Mouse (Mus musculus): ENCODE measurements around the gene S100a13.
A peak's percentile ranks its signal among the peaks of the same experiment; 100 is the strongest.

The S100a13 gene

GRCm38 (mm10) chr3:90513796-90514590 is at the start of gene S100a13, which contains the start of gene S100a1:
TSS of gene S100a13 (plus strand) at chr3:90514435.
TSS of gene S100a1 (minus strand) at chr3:90514392.
- DNase-seq (ENCODE audit: low spot score in 2 of 2), result no peak

- DNase-seq (ENCODE audit: low spot score in 2 of 2), result no peak
Observed at GRCm38 (mm10) chr3:90464552-90465080, 49.6 kb upstream of the S100a13 start.

GRCm38 (mm10) chr3:90465081-90465685 is 49.1 kb upstream of the S100a13 start:
- DNase-seq (ENCODE audit: low spot score in 2 of 2), result no peak

- DNase-seq (ENCODE audit: low spot score in 2 of 2), result no peak
Observed at GRCm38 (mm10) chr3:90465686-90466310, 48.4 kb upstream of the S100a13 start, which contains the start of gene Npr1. TSS of gene Npr1 (minus strand) at chr3:90465866.

GRCm38 (mm10) chr3:90466311-90466766 is 47.9 kb upstream of the S100a13 start:
- DNase-seq (ENCODE audit: low spot score in 2 of 2), result peak in 1 of 2 experiments; percentile 32

GRCm38 (mm10) chr3:90467618-90468300 is 46.5 kb upstream of the S100a13 start:
- no peak for DNase-seq (ENCODE audit: low spot score in 2 of 2)

- DNase-seq (ENCODE audit: low spot score in 2 of 2), result no peak
Observed at GRCm38 (mm10) chr3:90472213-90472612, 42.0 kb upstream of the S100a13 start.

GRCm38 (mm10) chr3:90475151-90475830 is 38.9 kb upstream of the S100a13 start:
- DNase-seq (ENCODE audit: low spot score in 2 of 2), result no peak

- DNase-seq (ENCODE audit: low spot score in 2 of 2), result peak; percentile 95
Observed at GRCm38 (mm10) chr3:90475831-90476611, 38.2 kb upstream of the S100a13 start, which contains the start of gene Ilf2. TSS of gene Ilf2 (plus strand) at chr3:90476126.

GRCm38 (mm10) chr3:90486998-90487397 is 27.2 kb upstream of the S100a13 start:
- no peak for DNase-seq (ENCODE audit: low spot score in 2 of 2)

- DNase-seq (ENCODE audit: low spot score in 2 of 2), result no peak
Observed at GRCm38 (mm10) chr3:90488576-90488975, 25.7 kb upstream of the S100a13 start.

- DNase-seq (ENCODE audit: low spot score in 2 of 2), result peak; percentile 91 to 93
Observed at GRCm38 (mm10) chr3:90490696-90491256, 23.5 kb upstream of the S100a13 start, which contains the start of gene Snapin. TSS of gene Snapin (minus strand) at chr3:90491033.

- no peak for DNase-seq (ENCODE audit: low spot score in 2 of 2)
Observed at GRCm38 (mm10) chr3:90491350-90491749, 22.9 kb upstream of the S100a13 start.

GRCm38 (mm10) chr3:90493831-90494540 is 20.2 kb upstream of the S100a13 start:
- no peak for DNase-seq (ENCODE audit: low spot score in 2 of 2)

- no peak for DNase-seq (ENCODE audit: low spot score in 2 of 2)
Observed at GRCm38 (mm10) chr3:90495850-90496525, 18.2 kb upstream of the S100a13 start.

GRCm38 (mm10) chr3:90497597-90497996 is 16.6 kb upstream of the S100a13 start:
- DNase-seq (ENCODE audit: low spot score in 2 of 2), result no peak

GRCm38 (mm10) chr3:90503444-90503843 is 10.8 kb upstream of the S100a13 start:
- DNase-seq (ENCODE audit: low spot score in 2 of 2), result no peak

- no peak for DNase-seq (ENCODE audit: low spot score in 2 of 2)
Observed at GRCm38 (mm10) chr3:90505216-90505615, 9.0 kb upstream of the S100a13 start.
